Mouse (Mus musculus): ENCODE measurements around the gene Slc41a3. TPM values are rescaled to one million over a fixed set of nuclear protein-coding genes. Genes with fewer than 3 reads are reported as not detected.

Slc41a3 gene
- polyA plus RNA-seq, 1 experiment from 2014 or later: 2.2 TPM

Small RNA genes lying within 50 kb of the gene (microRNA-seq; reads per million reads assigned to microRNA genes)
- not detected for gene Gm24816

Other genes starting within 250 kb of the Slc41a3 start
- 7.6 and 8.1 TPM in 2 replicates for gene Zxdc, start 235.2 kb upstream of the Slc41a3 start, polyA plus RNA-seq (2014; fragmentation: Nextera tagmentation; extraction: Ambion mirVana)
- 0.57 and 0.91 TPM in 2 replicates for gene Cfap100, start 175.9 kb upstream of the Slc41a3 start, polyA plus RNA-seq (2014; fragmentation: Nextera tagmentation; extraction: Ambion mirVana)
- gene Klf15, start 142.1 kb upstream of the Slc41a3 start, polyA plus RNA-seq (2014; fragmentation: Nextera tagmentation; extraction: Ambion mirVana): 3.6 and 3.8 TPM in 2 replicates
- 0.57 and 1.4 TPM in 2 replicates for gene Aldh1l1, start 118.3 kb upstream of the Slc41a3 start, polyA plus RNA-seq (2014; fragmentation: Nextera tagmentation; extraction: Ambion mirVana)